Mouse (Mus musculus): ENCODE data around the gene Cryz.

DNA sequence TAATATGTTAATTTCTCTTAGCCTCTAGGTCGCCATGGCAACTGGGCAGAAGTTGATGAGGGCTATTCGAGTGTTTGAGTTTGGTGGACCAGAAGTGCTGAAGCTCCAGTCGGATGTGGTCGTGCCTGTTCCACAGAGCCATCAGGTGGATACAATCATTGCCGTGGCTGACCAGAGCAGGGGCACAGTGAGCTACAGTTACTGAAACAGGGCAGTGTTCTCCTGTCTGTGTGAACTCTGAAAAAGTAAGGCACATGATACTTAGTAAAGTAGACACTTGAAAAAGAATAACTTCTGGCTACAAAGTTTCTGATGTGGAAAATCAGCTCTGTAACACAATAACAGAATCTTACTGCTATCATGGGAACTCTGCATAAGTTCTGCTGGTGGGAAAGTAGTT, 8.4 kb downstream of the Cryz start:
- TF ChIP-seq POLR2A (IDR thresholded peaks at IDR 0.05; ENCODE audit: borderline replicate concordance, extremely low read depth, insufficient read depth, insufficient read length, poor library complexity, severe bottlenecking) = no peak
- TF ChIP-seq CTCF (IDR thresholded peaks at IDR 0.05; ENCODE audit: borderline replicate concordance, extremely low read depth, insufficient read depth, insufficient read length) = no peak

Measured in brain, embryonic 14.5 days (tissue).